Mouse (Mus musculus) adrenal gland (tissue): ENCODE measurements around the gene Mien1.

Experiments
- intact Hi-C: fragments of 180-260 bp; cut with DNase I; formaldehyde crosslinking; loops from one replicate; pipeline ENCODE4 v1.15.1; 2025

Mien1 gene

GRCm38 (mm10) chr11:98461109-98461720 is 22.4 kb upstream of the Mien1 start:
- intact Hi-C loops: no loop called here

DNA sequence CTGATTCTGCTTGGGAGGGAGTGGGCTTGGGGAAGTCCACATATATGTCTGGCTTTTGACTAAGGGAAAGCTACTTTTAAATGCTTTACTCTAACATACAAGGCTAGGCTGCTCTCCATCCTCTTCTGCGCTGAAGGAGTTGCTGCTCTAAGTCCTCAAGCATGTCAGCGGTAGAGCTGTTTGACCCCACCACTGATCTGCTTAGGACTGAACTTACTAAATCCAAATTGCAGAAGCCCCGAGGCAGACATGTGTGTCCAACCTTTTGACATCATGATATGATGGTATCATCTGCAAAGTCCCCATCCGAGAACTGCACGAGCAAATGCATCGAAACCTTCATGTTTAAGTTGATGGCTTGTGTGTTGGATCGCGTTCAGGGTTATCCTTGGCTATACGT is 21.1 kb upstream of the Mien1 start:
- intact Hi-C loops: no loop called here

GRCm38 (mm10) chr11:98459071-98459741 is 20.4 kb upstream of the Mien1 start:
- intact Hi-C loops: no loop called here

DNA sequence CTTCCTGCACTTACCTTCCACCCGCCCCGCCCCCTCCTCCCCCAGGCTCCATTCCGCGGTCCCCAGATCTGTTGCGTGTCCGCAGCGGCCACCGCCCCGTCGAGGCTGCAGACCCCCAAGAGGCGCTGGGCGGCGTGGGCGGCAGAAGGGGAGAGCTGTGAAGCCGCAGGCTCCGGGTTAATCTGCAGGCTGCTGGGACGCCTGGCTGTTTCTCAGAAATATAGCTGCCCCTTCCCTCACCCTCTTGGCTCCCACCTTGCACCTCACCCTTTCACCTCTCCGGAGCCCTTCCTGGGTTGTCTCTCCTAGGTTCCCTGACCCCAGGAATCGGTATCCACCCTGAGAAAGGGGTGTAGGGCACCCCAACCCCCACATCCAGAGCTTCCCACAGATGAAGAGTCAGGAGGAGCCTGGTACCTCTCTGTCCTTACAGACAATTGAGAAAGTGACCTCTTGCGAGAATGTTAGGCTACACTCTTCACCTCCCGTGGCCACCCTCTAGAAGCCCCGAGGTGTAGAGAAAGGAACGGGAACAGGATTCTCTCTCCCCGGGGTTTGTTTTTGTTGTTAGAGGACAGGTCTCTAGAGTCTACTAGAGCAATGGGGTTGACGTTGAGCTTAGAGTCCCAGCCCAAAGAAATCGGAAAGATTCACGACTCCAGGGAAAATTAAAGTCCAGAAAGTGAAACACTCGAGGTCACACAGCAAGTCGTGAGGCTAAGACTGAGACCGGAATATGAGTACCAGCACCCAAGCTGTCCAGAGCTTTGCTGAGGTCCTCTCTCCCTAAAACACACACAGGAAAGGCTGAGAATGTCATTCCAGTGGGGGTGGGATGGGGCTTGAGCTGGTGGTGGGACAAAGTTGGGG is 19.6 kb upstream of the Mien1 start:
- intact Hi-C loops: no loop called here

DNA sequence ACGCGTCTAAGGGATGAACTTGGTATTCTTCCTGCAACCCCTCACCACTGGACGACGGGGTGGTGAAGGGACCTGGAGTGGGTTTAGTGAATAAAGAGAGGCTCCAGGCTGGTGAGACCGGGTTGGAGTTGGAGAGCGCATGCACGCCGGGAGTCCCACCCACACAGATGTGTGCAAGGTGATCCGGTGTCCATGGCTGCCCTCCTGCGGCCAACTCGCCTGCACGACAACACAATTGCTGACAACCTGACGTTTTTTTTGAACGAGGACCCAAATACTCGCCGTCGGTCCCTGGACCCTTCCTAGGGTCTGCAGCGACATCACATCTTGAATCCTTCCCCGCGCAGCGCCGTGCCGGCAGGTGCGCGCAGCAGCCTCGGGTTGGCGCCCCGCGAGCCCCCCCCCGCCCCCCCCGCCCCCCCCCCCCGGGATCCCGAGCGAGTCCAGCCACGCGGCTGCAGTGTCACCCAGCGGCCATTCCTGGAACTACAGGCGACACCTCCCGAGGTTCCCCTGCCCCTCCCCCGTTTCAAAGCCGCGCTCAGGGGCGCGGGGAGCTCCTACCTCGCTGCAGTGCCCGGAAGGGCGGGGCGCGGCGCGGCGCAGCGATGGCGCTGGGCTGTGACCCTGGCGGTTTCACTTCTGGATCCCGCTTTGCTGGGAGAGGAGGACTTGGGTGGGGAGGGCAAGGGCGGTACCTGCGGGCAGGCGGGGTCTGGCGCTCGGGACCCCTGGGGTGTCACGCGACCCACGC is 18.8 kb upstream of the Mien1 start:
- intact Hi-C loops: no loop called here

DNA sequence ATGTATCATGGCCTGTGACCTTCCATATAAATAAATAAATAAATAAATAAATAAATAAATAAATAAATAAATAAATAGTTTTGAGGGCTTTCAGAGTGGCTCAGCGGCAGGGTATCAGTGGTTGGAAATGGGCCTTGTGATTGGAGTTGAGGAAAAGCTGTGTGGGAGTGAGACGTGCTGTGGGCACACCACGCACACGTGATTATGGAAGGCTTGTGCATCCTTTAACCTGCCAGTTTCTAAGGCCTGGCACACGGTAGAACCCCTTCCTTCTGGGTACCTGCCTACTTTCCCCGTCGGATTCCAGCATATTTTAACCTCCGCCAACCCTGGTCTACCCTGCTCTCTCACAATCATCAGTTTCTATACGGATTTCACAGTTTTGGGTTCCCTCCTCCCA is 18.2 kb upstream of the Mien1 start:
- intact Hi-C loops: no loop called here

GRCm38 (mm10) chr11:98456545-98456944 is 17.8 kb upstream of the Mien1 start:
- intact Hi-C loops: no loop called here

DNA sequence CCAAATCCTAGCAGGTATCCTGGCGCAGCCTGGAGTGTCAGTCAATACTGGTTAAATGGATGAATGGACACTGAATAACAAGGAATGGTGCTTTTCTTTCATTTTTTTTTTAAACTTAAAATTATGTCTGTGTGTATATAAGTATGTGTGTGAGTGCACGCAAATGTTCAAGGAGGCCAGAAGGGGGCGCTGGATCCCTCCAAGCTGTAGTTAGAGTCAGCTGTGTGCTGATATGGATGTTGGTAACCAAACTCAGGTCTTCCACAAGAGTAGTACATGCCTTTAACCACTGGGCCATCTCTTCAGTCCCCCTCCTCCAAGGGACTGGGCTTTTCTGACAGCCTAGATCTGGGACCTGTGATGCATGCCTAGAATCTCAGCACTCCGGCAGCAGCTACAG is 16.7 kb upstream of the Mien1 start:
- intact Hi-C loops: no loop called here

DNA sequence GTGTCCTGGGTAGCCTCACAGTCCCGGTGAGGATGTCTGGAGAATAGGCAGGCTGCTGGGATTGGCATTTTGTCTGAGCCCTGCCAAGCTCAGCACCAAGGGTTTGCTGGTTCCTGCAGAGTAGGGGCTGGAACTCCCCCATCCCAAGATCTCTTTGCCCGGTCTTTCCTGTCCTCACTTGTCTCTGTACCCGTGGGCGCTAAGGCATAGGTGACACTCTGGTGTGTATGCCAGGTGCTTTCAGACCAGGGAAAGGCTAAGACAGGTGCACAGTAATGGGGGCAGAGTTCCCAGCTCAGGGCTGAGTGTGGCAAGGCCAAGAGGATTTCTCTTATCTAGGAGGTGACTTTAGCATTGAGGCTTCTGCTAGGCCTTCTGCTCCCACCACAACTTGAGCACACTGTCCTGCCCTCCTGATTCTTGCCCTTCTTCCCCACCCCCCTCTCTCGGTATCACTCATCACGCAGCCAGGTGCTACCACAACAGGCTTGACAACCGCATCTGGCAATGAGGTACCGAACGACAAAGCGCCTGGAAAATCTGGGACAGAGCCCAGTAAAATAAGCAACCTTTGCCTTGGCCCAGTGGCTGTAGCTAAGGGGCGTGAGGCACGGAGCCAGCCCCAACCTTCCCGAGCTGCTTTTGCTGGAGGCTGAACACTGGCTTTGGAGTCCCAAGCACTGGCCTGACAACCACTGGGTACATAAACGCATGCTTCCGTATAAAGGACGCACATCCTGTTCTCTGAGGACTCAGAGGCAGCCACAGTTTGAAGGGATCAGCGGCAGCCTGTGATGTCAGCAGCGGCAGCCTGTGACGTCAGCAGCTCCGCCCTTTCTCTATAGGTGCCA is 11.4 kb upstream of the Mien1 start:
- intact Hi-C loops: no loop called here

DNA sequence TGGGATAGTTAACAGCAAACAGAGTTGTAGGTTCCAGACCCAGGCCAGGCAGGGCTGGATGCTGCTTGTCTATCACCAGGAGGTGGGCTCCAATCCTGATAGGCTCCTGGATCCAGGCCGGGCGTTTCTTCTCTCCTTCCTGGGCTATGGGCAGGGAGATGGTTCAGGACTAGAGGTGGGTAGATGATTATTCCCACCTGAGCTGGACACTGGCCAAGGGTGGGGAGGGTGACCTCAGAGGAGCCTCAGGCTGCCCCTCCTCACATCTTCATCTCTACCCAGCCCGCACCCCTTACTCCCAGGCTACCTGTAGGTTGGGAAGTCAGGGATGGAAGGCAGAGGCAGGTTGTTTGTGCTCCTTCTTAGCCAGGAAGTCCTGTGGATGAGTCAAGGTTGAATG is 10.6 kb upstream of the Mien1 start:
- intact Hi-C loops: no loop called here

GRCm38 (mm10) chr11:98448191-98448790 is 9.5 kb upstream of the Mien1 start:
- intact Hi-C loops: no loop called here

- intact Hi-C loops: no loop called here
Measured at GRCm38 (mm10) chr11:98447475-98447834, 8.7 kb upstream of the Mien1 start.

DNA sequence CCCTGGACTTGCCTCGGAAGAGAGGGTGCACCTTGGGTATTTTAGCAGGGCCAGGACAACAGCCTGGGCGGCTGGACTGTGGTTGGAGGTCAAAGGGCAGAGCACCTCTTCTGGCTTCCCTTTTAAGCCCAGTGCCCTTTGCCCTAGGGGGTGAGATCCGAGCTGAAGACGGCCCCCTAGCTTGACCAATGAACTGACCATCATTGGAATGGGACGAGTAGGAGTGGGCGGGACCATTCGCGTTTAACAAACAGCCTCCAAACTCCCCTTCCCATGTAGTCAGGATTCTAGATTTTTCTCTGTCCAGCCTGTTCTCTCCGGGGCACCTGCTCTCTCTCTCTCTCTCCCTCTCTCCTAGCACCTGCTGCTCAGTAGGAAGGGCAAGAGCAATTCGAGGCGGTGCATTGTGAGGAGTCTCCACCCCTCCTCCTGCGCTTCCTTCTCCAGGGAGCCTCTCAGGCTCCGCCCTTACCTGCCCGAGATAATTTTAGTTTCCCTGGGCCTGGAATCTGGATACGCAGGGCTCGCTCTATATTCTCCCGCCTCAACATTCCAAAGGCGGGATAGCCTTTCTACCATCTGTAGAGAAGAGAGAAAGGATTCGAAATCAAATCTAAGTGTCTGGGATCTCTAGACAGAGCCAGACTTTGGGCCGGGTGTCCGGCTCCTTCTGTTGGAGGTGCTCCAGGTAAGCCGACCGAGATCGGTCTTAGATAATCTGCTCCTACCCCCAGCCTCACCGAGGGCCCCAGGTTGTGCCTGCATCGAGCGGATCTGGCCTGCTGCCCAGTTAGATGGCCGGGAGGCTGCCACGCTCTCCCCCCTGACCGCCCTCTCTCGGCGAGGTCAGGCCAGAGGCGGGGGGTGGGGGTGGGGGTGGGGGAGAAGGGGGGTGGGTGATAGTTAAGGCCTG is 8.0 kb upstream of the Mien1 start:
- intact Hi-C loops: no loop called here

DNA sequence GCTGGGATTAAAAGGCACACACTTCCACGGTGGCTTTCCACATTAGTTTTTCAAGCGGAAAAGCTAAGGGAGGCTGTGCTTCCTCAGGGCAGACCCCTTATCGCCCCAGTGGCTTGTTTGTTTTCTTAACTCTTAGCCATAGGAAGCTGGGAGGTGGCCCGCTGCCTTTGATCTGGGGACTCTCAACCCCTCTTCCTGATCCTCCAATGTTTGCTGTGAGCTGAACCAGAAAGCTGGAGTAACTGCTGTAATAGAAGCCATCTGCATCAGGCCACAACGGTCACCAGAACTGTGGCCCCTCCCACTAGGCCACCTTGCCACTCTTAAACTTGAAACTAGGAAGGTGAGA is 7.4 kb upstream of the Mien1 start, which contains the start of gene Grb7:
Grb7 (plus strand) TSS at position 182 of the 349 bp plus-strand sequence.
- intact Hi-C loops: no loop called here

- intact Hi-C loops: no loop called here
Measured at GRCm38 (mm10) chr11:98445679-98446078, 6.9 kb upstream of the Mien1 start.

DNA sequence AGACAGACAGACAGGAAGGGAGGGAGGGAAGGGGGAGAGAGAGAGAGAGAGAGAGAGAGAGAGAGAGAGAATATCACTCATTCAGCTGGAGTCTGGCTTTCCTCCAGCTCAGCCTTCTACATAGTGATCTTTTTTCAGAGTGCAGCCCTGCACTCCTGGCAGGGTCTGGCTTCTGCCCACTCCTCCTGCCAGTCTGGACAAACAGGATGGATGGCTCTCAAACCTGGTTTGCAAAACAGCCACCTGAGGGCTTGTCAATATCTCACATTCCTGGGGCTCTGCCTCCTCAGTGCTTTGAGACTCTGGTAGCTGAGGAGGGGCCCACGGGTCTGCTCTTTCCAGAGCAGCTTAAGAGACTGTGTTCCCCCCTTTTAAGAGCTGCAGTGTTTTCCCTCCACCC is 6.4 kb upstream of the Mien1 start:
- intact Hi-C loops: no loop called here

DNA sequence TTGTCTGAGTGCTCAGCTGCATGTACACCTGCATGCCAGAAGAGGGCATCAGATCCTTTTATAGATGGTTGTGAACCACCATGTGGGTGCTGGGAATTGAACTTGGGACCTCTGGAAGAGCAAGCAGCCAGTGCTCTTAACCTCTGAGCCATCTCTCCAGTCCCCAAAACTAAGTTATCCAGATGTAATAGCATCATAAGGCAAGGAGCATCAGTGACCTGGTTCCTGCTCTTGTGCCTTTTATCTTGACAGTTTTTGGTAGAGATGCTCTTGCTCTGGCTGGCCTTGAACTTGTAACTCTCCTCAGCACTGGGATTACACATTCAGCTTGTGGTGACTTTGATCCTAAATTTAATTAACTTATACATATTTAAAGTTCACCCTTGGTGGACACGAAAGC is 4.9 kb upstream of the Mien1 start:
- intact Hi-C loops: no loop called here

DNA sequence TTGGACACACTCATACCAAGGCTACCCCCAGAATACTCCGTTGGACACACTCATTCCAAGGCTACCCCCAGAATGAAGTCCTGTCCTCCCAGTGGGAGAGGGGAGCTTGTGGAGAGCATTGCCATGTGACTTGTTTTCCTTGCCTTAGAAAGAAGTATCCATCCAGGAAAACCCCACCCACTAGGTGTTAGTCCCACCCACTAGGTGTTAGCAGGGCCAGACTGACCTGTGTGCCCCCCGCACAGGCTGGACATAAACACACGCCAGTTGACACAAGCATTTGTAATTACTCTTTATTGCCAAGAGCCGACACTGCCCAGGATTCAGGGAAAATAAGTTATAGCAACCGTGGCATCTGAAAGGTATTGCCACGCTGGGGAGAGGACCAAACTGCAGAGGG is 1.4 kb downstream of the Mien1 start:
- intact Hi-C loops: loop anchor here (2.0 kb wide), 1 partner anchor 25 kb away; the partner anchor contains the start of gene Erbb2

- intact Hi-C loops: loop anchor here (2.0 kb wide), 1 partner anchor 23 kb away; the partner anchor contains the start of gene Erbb2
Measured at GRCm38 (mm10) chr11:98435723-98436122, 3.1 kb downstream of the Mien1 start.
